Mouse (Mus musculus) ES-E14 (cell line): ENCODE measurements at regions not wholly inside any gene's neighbourhood (a gene's known extent, or its start where the extent isn't known, plus 50 kb on each side); places are given as distances from the start of the nearest gene placed in this dataset.

Experiments used
- DNase-seq: peaks from one replicate; pipeline ENCODE4 v3.0.0-alpha.2; 2013; ENCODE audit warnings: low read depth, low spot score
- H3K27ac ChIP-seq: 2 replicates; pipeline ENCODE4 v1.5.1; 2012; ENCODE audit warnings: low read depth, mild to moderate bottlenecking, low read length, moderate library complexity, mixed read lengths; ENCODE audit not compliant: poor library complexity, insufficient read depth, severe bottlenecking
- H3K36me3 ChIP-seq: 2 replicates; pipeline ENCODE4 v1.6.1; 2012; ENCODE audit warnings: mild to moderate bottlenecking, low read length, moderate library complexity, mixed read lengths; ENCODE audit not compliant: control insufficient read depth, poor library complexity, insufficient read depth, severe bottlenecking
- H3K4me1 ChIP-seq, 2 experiments: fragments of 150-350 bp in 1 of 2; sonication (generic) in 1 of 2; 2 replicates each; pipeline ENCODE4 v1.6.1; 2012; ENCODE audit warnings: low read length in 2 of 2, mild to moderate bottlenecking in 1 of 2, mixed read lengths in 1 of 2; ENCODE audit not compliant: control insufficient read depth in 2 of 2, insufficient read depth in 2 of 2, poor library complexity in 1 of 2
- H3K4me3 ChIP-seq, 2 experiments: fragments of 150-350 bp in 1 of 2; sonication (generic) in 1 of 2; 2 replicates each; pipeline ENCODE4 v1.5.1; 2012; ENCODE audit warnings: low read length in 2 of 2, low read depth in 1 of 2, mild to moderate bottlenecking in 1 of 2, mixed read lengths in 1 of 2; ENCODE audit not compliant: insufficient read depth in 1 of 2, poor library complexity in 1 of 2, severe bottlenecking in 1 of 2
- H3K9ac ChIP-seq: 2 replicates; pipeline ENCODE4 v1.6.1; 2012; ENCODE audit warnings: low read depth, mild to moderate bottlenecking, low read length, mixed read lengths; ENCODE audit not compliant: poor library complexity, insufficient read depth, severe bottlenecking
- H3K9me3 ChIP-seq: fragments of 150-350 bp; sonication (generic); 2 replicates; pipeline ENCODE4 v1.6.1; 2012; ENCODE audit warnings: low read depth, mild to moderate bottlenecking, low read length; ENCODE audit not compliant: control insufficient read depth, insufficient read depth
- CHD2 ChIP-seq: IDR thresholded peaks from 2 replicates; pipeline ENCODE4 v1.6.1; 2014; ENCODE audit warnings: mild to moderate bottlenecking, low read depth, low read length, inconsistent platforms
- HCFC1 ChIP-seq: IDR thresholded peaks from 2 replicates; pipeline ENCODE4 v1.6.1; 2012; ENCODE audit warnings: low read length, inconsistent platforms, borderline replicate concordance; ENCODE audit not compliant: insufficient read depth
- MAFK ChIP-seq: IDR thresholded peaks from 2 replicates; pipeline ENCODE4 v1.6.1; 2014; ENCODE audit warnings: mild to moderate bottlenecking, low read depth, low read length, inconsistent platforms; ENCODE audit not compliant: insufficient read depth
- ZC3H11A ChIP-seq: IDR thresholded peaks from 2 replicates; pipeline ENCODE4 v1.6.1; 2012; ENCODE audit warnings: low read depth, mild to moderate bottlenecking, inconsistent platforms, low read length, borderline replicate concordance
- ZNF384 ChIP-seq: IDR thresholded peaks from 2 replicates; pipeline ENCODE4 v1.6.1; 2012; ENCODE audit warnings: low read depth, low read length, inconsistent platforms
- in situ Hi-C, 2 experiments: fragments of 600-800 bp; cut with MboI; formaldehyde crosslinking; loops; one replicate each; pipeline ENCODE4 v1.15.1; 2025; ENCODE audit warnings: low sequenced_read_pairs in 2 of 2, inconsistent platforms in 1 of 2; ENCODE audit not compliant: unreplicated experiment in 2 of 2

GRCm38 (mm10) chr4:105338861-105339260 lies 181.7 kb downstream of the Plpp3 start:
- Histone ChIP-seq H3K4me1 (no peaks in the 10 kb centered on the region), H3K4me3 (no peak overlapping the region), H3K36me3 (no peaks in the 10 kb centered on the region), H3K27ac (no peak overlapping the region), H3K9me3 (no peaks in the 10 kb centered on the region), H3K9ac (no peak overlapping the region)
- in situ Hi-C loops: no loop called here
- TF ChIP-seq ZC3H11A (no peak), MAFK (no peak), ZNF384 (no peak), CHD2 (no peak), HCFC1 (no peak)
- DNase-seq: no peak

DNA sequence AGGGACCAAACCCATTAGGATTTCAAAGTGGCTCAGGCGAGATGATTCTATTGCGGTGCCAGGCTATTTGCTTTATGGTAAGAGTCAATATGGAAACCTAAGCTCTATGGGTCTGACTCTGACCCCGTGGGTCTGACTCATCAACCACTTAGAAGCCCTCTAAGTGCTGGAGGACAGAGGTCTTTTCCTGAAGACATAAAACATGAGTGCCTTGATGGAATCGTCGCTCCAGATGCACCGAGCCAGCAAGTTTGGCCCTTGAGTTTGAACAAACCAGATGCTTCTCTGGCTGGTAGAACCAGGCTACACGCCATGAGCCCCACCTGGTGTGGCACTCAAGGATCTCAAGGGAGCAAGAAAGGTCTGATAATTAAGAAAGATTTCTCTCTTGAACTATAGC lies 184.1 kb downstream of the Plpp3 start:
- in situ Hi-C loops: no loop called here

GRCm38 (mm10) chr4:105346846-105347245 lies 189.7 kb downstream of the Plpp3 start:
- Histone ChIP-seq H3K4me3 (no peak overlapping the region), H3K9me3 (no peaks in the 10 kb centered on the region), H3K27ac (no peak overlapping the region), H3K4me1 (no peaks in the 10 kb centered on the region), H3K9ac (no peak overlapping the region), H3K36me3 (no peaks in the 10 kb centered on the region)
- no peak for TF ChIP-seq ZC3H11A
- TF ChIP-seq MAFK: no peak
- TF ChIP-seq CHD2: no peak
- no peak for TF ChIP-seq HCFC1
- TF ChIP-seq ZNF384: no peak
- in situ Hi-C loops: no loop called here
- DNase-seq: no peak

More for the DNA sequence above, 184.1 kb downstream of the Plpp3 start:
- Histone ChIP-seq H3K27ac (no peak overlapping the region), H3K9ac (no peak overlapping the region), H3K9me3 (no peaks in the 10 kb centered on the region), H3K36me3 (no peaks in the 10 kb centered on the region), H3K4me3 (no peak overlapping the region), H3K4me1 (no peaks in the 10 kb centered on the region)
- DNase-seq: no peak
- TF ChIP-seq MAFK: no peak
- TF ChIP-seq ZC3H11A: no peak
- no peak for TF ChIP-seq CHD2
- TF ChIP-seq HCFC1: no peak
- TF ChIP-seq ZNF384: no peak

- no peaks in the 10 kb centered on the region for H3K9me3 ChIP-seq
- H3K9ac ChIP-seq: no peak overlapping the region
- H3K36me3 ChIP-seq: no peaks in the 10 kb centered on the region
- in situ Hi-C loops: no loop called here
- TF ChIP-seq MAFK (no peak), ZNF384 (no peak), CHD2 (no peak), ZC3H11A (no peak), HCFC1 (no peak)
- H3K4me1 ChIP-seq: no peaks in the 10 kb centered on the region
- H3K27ac ChIP-seq: no peak overlapping the region
- no peak for DNase-seq
- H3K4me3 ChIP-seq: no peak overlapping the region
Measured at GRCm38 (mm10) chr4:105347911-105348310, 190.8 kb downstream of the Plpp3 start.
